Mouse (Mus musculus): ENCODE results near the gene Adora2a. TPM values are rescaled to one million over a fixed set of nuclear protein-coding genes. Genes with fewer than 3 reads are reported as not detected.

Gene Adora2a
- total and polyA plus RNA-seq, 3 experiments: 0.04 TPM; not detected in 2

DNA sequence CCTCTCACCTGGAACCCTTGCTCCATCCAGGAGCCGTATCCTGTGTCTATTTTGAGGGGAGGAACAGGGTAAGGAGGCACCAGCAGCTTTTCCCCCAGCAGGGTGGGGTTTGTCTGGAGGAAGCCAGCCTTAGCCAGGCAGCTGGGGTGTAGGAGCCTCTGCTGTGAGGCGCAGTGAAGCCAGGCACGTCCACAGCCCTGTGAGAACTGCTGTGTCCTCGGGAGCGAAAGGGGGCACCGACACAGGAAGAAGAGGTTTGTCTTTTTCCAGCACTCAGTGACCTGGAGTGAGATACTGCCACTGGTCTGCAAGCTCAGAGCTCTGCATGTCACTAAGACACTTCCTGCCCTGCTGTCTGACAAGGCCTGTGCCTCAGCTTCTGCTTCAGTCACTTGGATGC is 12.3 kb upstream of the Adora2a start:
- H3K4me1 ChIP-seq (ENCODE audit: control insufficient read depth in 1 of 2, insufficient read depth in 2 of 2, low read length in 2 of 2): peaks cover 36 to 53% of the 10 kb centered on the region in 2 experiments
- peaks cover 0 to 50% of the 10 kb centered on the region in 2 experiments; a peak in 2 of 4 replicates for H3K36me3 ChIP-seq (ENCODE audit: control insufficient read depth in 1 of 2, insufficient read depth in 2 of 2, low read length in 2 of 2)
- H3K79me2 ChIP-seq (ENCODE audit: control insufficient read depth, insufficient read depth, low read length, poor library complexity): no peaks in the 10 kb centered on the region
- H3K9me3 ChIP-seq (replicated peaks; ENCODE audit: insufficient read depth, low read length): no peaks in the 10 kb centered on the region
- DNase-seq (ENCODE audit: low read depth, low spot score): no peak
- no peak overlapping the region for H3K27ac ChIP-seq (ENCODE audit: control insufficient read depth, low read depth, low read length)
- TF ChIP-seq EP300 (IDR thresholded peaks at IDR 0.05; ENCODE audit: low read depth in 1 of 2, low read length in 2 of 2): no peak
- TF ChIP-seq TAL1 (IDR thresholded peaks at IDR 0.05; ENCODE audit: low read length): no peak
- TF ChIP-seq MYC (IDR thresholded peaks at IDR 0.05; ENCODE audit: low read depth, low read length): no peak
- TF ChIP-seq JUND (IDR thresholded peaks at IDR 0.05; ENCODE audit: low read depth, low read length): no peak
- no peak for TF ChIP-seq CTCF (IDR thresholded peaks at IDR 0.05 in 2 of 3, conservative IDR thresholded peaks at IDR 0.05 in 1 of 3; ENCODE audit: control insufficient read depth in 1 of 3, insufficient read depth in 1 of 3, low read depth in 2 of 3, low read length in 3 of 3, poor library complexity in 1 of 3, severe bottlenecking in 1 of 3)
- no peak for TF ChIP-seq BHLHE40 (IDR thresholded peaks at IDR 0.05; ENCODE audit: borderline replicate concordance, low read depth, low read length)
- TF ChIP-seq HCFC1 (IDR thresholded peaks at IDR 0.05; ENCODE audit: low read depth, low read length): no peak
- no peak for TF ChIP-seq ZC3H11A (IDR thresholded peaks at IDR 0.05; ENCODE audit: low read depth, low read length)
- no peak for TF ChIP-seq ELF1 (IDR thresholded peaks at IDR 0.05; ENCODE audit: low read depth, low read length)
- TF ChIP-seq NELFE (IDR thresholded peaks at IDR 0.05; ENCODE audit: low read depth, low read length): no peak
- TF ChIP-seq TCF12 (IDR thresholded peaks at IDR 0.05; ENCODE audit: low read depth, low read length): no peak
- no peak for TF ChIP-seq POLR2AphosphoS2 (IDR thresholded peaks at IDR 0.05; ENCODE audit: low read length)
- TF ChIP-seq CHD1 (IDR thresholded peaks at IDR 0.05; ENCODE audit: low read depth, low read length): no peak
- TF ChIP-seq UBTF (IDR thresholded peaks at IDR 0.05; ENCODE audit: borderline replicate concordance, insufficient read depth, low read depth, low read length): no peak
- TF ChIP-seq RCOR1 (IDR thresholded peaks at IDR 0.05; ENCODE audit: low read depth, low read length): no peak
- no peak for TF ChIP-seq GABPA (IDR thresholded peaks at IDR 0.05; ENCODE audit: low read depth, low read length)
- no peak overlapping the region for H3K9ac ChIP-seq (ENCODE audit: control insufficient read depth, low read depth, low read length, poor library complexity, severe bottlenecking)
- H3K27me3 ChIP-seq (ENCODE audit: control insufficient read depth in 1 of 2, insufficient read depth in 2 of 2, low read length in 2 of 2): no peaks in the 10 kb centered on the region
- no peak overlapping the region for H3K4me3 ChIP-seq (ENCODE audit: control insufficient read depth in 1 of 2, insufficient read depth in 1 of 2, low read depth in 2 of 2, low read length in 2 of 2)

DNA sequence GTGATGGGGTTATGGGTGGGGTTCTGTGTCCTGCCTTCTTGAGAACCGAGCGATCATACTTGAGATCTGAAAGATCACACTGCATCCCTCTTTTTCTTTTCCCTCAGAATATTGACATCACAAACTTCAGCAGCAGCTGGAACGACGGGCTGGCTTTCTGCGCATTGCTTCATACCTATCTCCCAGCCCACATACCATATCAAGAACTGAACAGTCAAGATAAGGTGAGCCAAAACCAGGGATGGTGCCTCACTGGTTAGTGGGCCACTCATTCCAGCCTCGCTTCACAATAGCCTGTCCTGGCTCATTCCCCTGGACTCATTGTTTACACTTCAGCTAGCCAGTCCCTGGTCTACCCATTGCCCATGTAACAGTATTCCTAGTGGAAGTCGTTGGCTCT is 9.5 kb upstream of the Adora2a start:
- no peaks in the 10 kb centered on the region for H3K9me3 ChIP-seq (replicated peaks; ENCODE audit: insufficient read depth, low read length)
- no peak overlapping the region for H3K9ac ChIP-seq (ENCODE audit: control insufficient read depth, low read depth, low read length, poor library complexity, severe bottlenecking)
- DNase-seq (ENCODE audit: low read depth, low spot score): no peak
- no peak overlapping the region for H3K4me3 ChIP-seq (ENCODE audit: control insufficient read depth in 1 of 2, insufficient read depth in 1 of 2, low read depth in 2 of 2, low read length in 2 of 2)
- TF ChIP-seq ZKSCAN1 (IDR thresholded peaks at IDR 0.05; ENCODE audit: low read depth, low read length) (no peak), UBTF (IDR thresholded peaks at IDR 0.05; ENCODE audit: borderline replicate concordance, insufficient read depth, low read depth, low read length) (no peak), TCF12 (IDR thresholded peaks at IDR 0.05; ENCODE audit: low read depth, low read length) (peak; percentile 65; the same call in 1 of the 2 replicates), CHD2 (IDR thresholded peaks at IDR 0.05; ENCODE audit: low read length) (no peak), EP300 (IDR thresholded peaks at IDR 0.05; ENCODE audit: low read depth in 1 of 2, low read length in 2 of 2) (peak in 1 of 2 experiments; percentile 57; a peak in 1 of 4 replicates), ETS1 (IDR thresholded peaks at IDR 0.05; ENCODE audit: low read depth, low read length) (peak; percentile 48; the same call in 1 of the 2 replicates)
- H3K36me3 ChIP-seq (ENCODE audit: control insufficient read depth in 1 of 2, insufficient read depth in 2 of 2, low read length in 2 of 2): peaks cover 0 to 33% of the 10 kb centered on the region in 2 experiments; a peak in 2 of 4 replicates
- no peak overlapping the region for H3K27ac ChIP-seq (ENCODE audit: control insufficient read depth, low read depth, low read length)
- H3K79me2 ChIP-seq (ENCODE audit: control insufficient read depth, insufficient read depth, low read length, poor library complexity): no peaks in the 10 kb centered on the region
- H3K27me3 ChIP-seq (ENCODE audit: control insufficient read depth in 1 of 2, insufficient read depth in 2 of 2, low read length in 2 of 2): no peaks in the 10 kb centered on the region
- peaks cover 17 to 31% of the 10 kb centered on the region in 2 experiments for H3K4me1 ChIP-seq (ENCODE audit: control insufficient read depth in 1 of 2, insufficient read depth in 2 of 2, low read length in 2 of 2)
